Mouse (Mus musculus): Measurements from ENCODE around the gene Ms4a4d.

The Ms4a4d gene

DNA sequence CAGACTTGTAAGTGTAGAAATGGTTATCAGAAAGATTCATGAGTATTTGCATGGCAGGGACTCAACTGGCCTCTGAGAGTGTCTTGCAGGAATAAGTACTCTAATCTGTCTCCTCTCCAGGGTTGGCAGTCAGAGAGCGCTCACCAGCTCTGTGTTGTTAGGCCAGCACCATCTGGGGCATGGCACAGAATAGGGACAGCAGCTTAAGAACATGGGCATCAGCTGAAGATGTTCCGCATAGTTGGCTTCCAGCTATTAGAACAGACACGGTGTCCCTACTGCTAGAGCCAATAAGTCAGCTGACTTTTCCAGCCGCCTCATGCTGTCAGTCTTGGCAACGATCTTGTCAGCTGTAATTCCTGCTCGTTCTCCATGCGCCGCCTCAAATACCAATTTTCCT, 38.4 kb downstream of the Ms4a4d start:
- no peak for DNase-seq (ENCODE audit: low spot score)

DNA sequence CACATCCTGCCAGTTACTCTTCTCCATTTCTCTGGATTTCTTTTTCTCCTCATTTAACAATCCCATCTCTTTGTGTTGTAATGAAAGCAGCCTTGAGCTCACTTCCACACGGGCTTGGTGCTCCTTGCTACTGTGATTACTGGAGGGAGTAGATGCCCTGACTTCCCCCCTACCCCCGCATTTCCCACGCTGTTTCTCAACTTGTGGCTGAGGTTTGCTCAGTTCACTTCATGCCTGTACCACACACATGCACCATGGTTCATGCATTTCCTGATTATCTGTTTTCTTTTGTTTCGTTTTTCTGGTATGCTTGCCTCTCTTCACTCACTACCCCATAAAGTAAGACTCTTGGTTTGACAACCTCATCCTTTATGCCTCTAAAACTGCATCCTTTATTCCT, 52.6 kb downstream of the Ms4a4d start:
- DNase-seq (ENCODE audit: low spot score) = no peak

GRCm38 (mm10) chr19:11589891-11590449, 53.4 kb downstream of the Ms4a4d start:
- DNase-seq (ENCODE audit: low spot score) = no peak

DNA sequence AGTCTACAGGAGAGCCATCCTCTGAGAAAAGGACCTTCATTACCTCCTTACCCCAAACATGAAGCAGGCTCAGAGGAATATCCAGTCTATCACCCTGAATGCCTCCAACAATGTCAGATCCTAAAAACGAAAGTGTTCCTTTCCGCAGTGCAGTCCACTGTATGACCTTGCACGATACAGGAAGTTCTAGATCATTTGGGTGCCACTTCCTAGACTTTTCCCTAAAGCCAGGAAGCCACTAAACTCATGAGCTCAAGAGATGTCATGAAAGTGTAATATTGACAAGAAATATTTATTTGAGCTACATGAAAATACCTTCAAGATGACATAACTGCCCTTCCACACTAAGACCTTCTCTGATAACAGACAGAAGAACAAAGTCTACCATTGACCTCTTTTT, 64.7 kb downstream of the Ms4a4d start:
- no peak for DNase-seq (ENCODE audit: low spot score)

DNA sequence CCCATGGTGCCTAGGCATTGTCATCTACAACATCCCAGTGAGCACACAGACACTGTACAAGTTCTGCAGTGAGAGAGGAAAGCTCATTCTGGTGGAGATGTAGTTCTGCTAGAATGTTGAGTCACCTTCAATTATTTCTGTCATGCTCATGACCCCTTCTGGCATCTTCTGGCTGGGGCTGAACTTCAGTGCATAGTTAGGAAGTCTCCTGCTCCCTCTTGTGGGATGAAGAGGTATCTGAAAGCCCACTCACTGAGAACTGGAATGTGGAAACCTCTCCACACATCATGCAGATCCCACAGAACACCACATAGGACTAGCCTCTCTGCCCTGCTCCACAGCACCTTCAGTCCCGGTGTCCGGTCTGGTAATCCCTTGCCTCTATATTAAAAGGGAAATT, 65.4 kb downstream of the Ms4a4d start:
- DNase-seq (ENCODE audit: low spot score) = no peak

DNA sequence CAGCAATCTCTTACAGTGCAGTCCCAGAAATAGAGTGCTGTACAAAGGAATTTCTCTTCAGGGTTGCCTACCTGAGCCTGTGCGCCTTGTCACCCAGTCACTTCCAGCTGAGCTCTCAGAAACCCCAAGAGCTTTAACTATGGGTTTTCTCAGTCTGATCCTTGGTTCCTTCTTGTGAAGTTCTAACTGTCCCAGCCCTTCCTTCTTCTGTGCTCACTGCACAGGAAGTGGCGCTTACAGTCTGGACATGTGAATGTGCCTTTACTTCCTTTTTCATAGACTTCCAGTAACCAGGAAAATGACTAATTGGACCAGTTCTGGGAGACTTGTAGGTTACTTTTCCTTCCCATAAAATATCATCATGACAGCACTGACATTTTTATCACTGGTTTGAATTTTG, 68.0 kb downstream of the Ms4a4d start, which contains the start of gene Ms4a6d:
TSS of gene Ms4a6d (minus strand) at position 247 of the 400 bp plus-strand sequence.
- no peak for DNase-seq (ENCODE audit: low spot score)

All from adipocyte (in vitro differentiated cells).